Mouse (Mus musculus) cerebellum, adult 9-10 months (tissue): ENCODE measurements at regions not wholly inside any gene's neighbourhood (a gene's known extent, or its start where the extent isn't known, plus 50 kb on each side); places are given as distances from the start of the nearest gene placed in this dataset.
A peak's percentile ranks its signal among the peaks of the same experiment; 100 is the strongest.

Source experiments
- DNase-seq: peaks from one replicate; pipeline ENCODE4 v3.0.0; 2022

DNA sequence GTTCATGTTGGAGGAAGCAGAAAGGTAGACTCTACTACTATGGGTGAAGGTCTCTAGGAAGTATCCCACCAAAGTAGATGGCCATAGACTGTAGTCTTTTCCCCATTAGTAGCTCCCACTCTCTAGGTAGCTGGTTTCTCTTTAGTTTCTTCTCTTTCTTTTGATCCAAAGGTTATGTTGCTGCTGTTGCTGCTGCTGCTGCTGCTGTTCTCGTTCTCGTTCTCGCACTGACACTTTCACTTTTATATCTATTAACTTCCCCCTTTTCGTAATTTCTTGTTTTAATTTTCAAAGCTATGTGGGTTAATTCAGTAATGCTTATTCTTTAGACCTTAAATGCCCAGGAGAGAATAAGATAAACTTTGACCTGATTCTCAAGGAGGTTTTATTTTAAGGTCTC is 58.3 kb downstream of the Tmem100 start:
- no peak for DNase-seq

DNA sequence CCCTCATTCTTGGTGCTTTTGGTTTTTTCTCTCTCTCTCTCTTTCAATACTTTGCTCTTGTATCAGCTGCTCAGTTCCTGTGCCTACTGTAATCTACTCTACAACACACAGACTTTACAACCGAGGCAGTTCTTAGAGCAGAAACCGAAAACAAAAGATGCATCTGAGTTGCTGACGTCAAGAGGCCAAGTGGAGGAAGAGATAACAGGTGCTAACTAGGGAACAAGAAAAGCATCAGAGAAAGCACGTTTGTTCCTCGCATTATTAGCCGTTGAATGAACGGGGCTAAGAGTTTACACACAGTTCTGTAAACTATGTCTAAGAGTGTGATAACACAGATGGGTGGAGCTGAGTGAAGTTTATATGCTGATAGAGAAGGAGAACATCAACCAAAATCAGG is 63.9 kb downstream of the Tmem100 start:
- no peak for DNase-seq

DNA sequence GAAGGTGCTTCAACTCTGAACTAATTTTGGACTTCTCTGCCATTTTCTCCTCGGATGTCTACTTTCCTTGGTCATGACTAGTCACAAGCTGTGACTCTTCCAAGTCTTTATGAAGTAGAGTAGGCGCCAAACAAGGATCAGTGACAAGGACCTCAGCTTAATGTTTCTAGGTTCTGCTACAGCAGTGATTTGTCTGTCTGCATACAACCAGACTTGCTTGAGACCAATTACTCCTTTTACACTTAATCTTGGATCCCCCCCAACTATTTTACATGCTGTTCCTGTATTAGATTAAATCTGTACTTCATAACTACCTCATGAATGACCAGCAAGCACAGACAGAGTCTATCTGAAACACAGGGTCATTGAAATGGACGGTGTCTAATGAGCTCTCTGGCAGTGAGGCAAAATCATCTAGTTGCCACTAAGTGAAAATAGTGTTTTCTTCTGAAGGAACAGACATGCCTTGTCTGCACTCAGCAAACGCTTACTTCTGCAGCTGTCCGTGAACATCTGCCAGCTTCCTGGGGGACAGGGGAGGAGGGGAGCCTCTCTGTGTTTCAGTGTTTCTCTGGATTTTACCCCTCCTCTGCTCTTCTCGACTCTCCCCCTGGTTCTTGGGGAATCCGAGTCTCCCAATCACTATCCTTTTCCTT is 64.7 kb downstream of the Tmem100 start:
- DNase-seq, result no peak

DNA sequence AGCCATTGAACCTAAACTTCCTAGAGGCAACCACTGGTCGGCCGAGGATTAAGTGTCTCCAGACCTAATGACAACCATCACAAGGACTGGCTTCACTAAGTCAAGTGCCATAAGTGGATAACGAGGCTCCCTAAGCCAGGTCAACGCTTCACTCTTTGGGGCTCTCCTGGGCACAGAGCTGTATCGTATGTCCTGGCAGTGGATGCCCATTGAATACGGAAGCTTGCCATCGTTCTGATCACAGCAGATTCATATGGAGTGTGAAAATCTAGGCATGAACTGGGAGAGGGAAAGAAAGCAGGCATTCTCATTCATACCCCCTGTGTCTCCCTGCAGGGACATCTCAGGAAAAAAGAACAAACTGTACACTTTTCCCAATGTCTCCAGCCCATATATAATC is 68.3 kb downstream of the Tmem100 start:
- no peak for DNase-seq

DNA sequence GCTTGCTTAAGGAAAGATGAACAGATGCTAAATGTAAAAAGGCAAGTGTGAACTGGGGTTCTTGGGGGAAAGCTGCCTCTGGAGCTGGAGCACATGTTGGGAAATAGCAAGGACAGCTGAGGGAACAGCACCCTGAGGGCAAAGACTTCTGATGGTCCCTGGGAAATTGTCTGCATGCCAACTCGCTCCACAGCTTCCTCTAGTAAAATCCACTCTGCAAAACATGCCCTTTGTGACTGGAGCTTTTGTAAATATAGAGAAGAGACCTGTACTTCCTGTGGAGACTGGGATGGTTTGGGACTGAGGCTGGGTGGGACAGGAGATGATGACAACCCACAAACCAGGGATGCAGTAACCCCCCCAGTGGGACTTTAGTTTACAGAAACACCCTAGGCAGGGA is 69.0 kb downstream of the Tmem100 start:
- no peak for DNase-seq

DNA sequence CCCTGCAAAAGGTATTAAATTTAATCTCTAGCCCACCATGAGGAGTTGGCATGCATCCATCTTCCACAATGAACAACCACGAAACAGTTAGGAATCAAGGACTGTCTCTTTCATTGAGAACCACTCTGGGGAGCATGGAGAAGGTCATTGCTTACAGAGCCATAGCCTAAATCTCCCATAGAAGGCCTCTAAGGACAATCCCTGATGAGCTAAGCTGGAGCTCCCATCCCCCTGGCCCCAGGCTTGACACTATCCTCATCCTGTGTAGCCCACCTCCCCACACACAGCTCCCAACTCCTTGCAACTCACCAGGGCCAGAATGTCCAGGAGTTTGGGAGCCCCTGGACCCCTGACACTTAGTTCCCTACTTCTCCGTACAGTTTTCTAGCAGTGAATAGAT is 70.0 kb downstream of the Tmem100 start:
- no peak for DNase-seq

DNA sequence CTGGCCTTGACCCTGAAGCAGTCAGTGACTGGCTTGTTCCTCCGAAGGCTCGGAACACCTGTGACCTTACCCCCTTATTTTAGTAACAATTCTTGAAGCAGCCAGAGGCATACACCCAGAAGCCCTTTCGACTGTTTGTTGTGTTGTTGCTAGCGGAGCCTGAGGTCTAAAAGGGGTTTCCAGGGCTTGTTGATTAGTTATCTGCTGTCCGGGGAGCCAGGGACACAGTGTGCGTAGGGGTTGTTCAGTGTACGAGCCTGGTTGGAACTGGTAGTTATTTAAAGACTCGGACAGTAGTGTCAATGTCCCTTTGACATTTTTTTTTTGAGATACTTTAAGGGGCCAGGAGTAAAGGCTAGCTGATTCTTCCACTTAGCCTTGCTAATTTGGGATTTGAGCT is 71.1 kb downstream of the Tmem100 start:
- no peak for DNase-seq

DNA sequence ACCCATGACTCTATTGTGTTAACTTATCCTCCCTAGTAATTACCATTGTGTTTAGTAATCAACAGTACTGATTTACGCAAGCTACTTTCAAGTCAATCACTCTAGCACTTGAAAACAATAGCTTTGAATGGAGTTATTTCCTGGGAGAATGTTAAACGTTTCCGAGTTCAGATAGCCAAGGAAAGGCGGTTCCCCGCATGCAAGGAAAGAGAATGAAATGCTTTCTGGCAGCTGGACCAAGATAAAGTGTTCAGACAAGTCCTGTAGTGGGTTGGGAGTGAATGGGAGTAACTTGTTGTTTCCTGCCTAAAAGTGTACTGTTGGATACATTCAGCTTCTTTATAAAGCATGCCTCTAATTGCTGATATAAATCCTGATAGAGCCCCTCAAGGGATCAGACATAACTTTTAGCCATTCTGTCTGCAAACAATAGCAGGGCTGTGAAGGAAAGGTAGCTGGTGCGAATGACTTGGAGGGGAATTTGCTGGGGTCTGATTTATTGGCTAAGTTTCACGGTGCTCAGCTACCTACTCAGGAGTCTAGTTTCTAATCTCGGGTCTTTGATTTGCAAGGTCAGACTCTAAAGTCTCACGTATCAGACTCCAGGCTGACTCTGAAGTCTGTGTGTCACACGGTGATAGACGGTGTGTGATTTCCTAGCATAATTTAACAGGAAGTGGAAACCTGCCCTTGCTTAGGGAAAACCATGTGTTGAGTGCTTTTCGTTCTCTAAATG is 76.1 kb downstream of the Tmem100 start:
- DNase-seq, result no peak

DNA sequence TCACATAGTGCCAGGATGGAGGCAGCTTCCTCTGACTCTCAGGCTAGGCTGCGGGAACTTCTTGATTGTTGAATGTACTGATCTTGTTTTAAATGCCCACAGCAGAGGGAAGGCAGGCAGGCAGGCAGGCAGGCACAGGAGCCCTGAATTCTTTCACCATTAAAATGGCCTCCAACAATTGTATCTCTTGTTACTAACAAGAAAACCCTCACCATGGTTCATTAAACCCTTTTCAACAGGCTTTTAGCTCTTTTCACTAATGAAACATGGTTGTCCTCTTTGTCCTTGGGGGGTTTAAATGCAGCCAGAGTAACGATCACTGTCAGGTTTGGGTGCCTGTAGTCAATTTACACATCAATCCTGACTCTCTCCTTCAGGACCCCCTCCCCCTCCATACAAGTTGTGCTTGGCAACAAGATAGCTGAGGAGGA is 77.8 kb upstream of the Gm45716 start:
- no peak for DNase-seq

DNA sequence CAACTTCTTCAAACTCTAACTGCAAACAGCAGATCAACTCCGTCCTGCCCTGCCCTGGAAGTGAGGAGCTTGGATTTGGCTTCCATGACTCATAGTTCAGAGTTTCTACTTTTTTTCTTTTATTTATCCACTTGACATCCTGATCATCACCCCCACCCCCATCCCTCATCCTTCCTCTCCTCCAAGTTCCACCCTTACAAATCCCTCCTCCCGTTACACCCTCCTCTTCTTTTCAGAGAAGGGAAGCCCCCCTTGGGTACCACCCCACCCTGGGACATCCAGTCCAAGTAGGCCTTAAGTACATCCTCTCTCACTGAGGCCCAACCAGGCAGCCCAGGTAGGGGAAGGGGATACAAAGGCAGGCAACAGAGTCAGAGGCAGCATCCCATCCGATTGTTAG is 77.3 kb upstream of the Gm45716 start:
- DNase-seq, result no peak

DNA sequence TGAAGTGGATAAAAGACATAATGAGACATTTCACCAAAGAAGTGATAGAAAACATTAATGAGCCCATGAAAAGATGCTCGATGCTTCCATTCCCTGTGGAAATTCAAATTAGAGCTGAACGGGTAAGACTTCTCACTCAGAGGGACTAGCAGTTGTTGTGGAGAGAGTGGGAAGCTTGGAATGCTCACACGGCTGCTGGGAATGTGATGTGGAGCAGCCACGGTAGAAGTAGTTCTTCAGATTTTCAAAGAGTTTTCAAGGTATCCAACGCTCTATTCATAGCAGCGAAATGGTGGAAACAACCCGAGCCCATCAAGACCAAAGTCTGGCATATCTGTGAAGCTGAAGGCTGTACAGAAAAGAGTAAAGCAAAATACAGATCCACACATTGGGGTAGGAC is 75.3 kb upstream of the Gm45716 start:
- DNase-seq, result no peak

DNA sequence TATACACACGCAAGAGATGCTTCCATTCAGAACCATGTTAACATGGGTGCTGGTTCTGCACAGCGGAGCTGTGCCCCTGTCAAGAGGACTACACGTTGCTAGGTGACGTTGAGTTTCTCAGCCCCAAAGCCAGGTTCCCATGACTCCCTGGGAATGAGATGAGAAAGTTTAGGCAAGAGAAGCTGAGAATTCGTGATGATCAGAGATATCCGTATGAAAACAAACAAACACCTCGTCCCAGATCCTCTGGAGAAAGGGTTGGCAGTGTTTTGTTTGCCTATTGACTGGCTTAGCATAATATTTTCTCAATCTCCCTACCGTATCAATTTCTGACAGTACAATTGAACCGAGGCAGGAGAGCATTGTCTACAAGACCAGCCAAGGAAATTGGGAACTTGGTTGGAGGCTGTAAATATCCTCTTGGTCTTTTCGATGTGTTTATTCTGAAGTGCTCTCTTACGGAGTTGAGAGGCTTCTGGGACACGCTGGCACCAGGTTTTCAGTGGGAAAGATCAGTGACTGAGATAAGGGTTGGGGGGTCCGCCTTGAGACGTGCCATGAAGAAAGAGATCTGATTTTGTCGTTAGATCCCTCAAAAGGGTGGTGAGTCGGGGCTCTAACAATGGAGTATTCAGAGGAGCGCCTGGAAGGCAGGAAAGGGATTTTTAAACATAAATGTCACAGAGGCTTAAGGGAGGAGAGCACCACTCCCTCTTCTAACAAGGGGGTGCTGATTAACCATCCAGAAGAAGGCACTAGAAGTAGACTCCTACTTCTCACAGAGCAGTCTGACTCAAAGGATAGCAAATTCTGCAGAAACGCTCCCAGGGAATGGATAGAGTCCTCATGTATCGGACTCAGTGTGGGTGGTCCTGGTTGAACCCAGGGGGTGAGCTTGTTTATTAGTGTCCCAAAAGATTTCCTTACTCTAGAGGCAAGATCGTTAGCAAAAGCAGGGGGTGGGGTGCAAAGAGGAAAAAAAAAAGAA is 70.5 kb upstream of the Gm45716 start:
- DNase-seq, result no peak

DNA sequence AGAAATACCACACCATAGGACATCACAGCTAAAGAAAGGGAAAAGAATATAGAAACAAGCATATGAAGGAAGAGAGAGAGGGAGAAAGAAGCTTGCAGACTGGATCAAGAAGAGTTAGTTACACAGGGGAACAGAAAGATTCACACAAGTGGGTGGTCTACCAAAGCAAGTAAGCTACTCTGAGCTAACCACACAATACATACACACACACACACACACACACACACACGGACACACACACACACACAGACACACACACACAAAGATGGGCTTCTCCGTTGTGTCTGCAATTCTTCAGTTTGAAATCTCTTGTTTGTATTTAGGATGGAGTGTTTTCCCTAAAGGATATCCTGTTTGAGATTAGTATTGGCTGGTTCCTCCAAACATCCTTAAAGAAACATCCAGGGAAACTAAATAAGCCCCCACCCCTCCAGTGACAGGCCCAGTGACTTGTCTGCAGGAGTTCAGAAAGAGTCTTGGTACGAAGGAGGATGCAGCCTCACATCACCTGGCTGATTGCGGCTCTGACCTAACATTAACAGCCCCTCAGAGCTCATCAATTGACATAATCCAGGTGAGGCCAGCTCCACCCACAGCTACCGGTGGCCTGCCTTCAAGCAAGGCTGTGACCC is 69.7 kb upstream of the Gm45716 start:
- no peak for DNase-seq

DNA sequence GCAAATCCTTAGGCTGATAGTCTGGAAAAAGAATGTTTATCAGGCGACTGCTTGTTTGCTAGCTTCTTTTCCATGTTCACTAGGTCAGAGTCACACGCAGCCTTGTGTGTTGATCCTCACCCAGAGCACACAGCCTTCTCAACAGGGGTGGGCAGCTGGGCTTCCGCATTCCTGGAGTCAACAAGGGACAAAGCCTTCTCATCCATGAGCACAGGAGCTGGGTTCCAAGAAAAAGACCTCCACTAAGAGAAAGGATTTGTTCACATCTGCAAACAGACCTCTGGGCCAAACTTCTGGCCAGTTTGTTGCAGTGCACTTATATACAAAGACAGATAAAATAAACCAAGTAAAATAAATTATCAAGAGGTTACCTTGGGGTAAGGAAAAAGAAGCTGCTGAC is 65.6 kb upstream of the Gm45716 start:
- DNase-seq, result no peak

DNA sequence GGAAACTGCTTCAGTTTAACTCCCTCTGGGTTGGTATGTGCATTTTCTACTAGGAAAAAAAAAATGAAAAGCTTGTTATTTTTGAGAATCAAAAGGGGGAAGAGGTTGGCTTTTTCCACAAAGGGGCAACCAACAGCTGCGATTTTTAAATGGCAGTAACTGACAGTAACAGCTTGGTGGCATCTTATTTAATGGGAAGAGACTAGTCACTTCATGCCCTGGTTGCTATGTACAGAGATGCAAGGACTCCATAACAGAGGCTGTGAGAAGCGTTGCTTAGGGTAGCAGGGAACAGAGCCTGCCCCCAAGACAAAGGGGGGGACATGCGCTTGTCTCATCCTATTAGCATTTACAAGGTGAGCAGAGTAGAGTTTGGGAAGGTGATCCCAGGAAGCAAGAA is 64.8 kb upstream of the Gm45716 start:
- DNase-seq, result no peak

DNA sequence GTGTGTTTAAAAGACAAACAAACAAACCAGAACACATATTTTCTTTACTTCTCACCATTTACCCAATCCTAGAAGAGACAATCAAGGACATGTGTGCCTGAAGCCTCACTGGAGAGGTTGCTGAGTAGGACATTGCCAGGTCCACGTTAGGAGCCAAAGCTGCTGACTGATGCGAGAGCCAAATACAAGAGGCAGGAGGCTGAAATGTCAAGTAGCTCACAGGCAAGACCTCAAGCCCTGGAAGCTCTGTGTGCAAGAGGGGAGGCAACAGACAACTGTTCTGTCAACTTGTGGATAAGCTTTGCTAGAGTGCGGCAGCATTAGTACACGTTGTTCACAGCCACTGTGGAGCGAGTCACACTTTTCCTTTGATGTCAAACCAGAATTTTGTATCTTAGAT is 63.6 kb upstream of the Gm45716 start:
- no peak for DNase-seq

DNA sequence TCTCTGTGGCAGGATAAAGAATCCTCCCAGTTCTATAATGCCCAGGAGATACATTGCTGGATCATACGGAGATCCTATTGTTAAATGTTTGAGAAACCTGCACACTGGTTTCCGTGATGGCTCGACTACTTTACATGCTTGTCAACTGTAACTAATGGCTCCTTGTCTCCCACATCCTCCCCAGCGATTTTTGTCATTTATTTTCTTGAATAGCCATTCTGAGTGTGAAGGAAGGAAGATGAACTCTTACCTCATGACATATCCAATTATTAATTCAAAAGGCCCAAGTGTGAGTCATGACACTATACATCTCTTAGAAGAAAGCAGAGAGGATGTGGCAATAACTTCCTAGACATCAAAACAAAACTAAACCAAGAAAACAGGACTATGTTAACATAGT is 61.2 kb upstream of the Gm45716 start:
- no peak for DNase-seq

DNA sequence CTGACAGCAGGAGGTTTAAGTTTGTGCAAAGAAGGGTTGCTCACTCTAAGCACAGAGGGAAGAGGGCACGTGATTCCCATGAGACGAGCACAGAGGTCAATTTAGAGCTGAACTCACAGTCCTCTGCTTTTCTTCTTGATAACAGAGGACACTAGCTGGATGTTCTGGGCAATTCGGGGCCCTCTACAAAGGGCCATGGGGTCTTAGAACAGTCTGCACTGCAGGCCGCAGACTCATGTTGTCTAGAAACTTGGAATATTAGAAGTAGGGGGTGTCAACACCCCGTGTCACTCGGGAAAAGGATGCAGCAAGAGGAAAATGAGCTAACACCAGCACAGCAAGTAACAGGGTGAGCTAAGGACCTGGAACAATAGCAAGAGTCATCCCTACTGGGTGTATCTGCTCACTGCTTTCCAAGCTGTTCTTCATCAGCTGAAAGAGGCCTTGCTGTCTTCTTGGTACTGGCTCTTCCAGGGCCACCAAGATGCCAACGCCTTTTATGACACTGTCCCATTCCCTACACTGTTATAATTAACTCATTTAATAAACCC is 58.5 kb upstream of the Gm45716 start:
- no peak for DNase-seq

DNA sequence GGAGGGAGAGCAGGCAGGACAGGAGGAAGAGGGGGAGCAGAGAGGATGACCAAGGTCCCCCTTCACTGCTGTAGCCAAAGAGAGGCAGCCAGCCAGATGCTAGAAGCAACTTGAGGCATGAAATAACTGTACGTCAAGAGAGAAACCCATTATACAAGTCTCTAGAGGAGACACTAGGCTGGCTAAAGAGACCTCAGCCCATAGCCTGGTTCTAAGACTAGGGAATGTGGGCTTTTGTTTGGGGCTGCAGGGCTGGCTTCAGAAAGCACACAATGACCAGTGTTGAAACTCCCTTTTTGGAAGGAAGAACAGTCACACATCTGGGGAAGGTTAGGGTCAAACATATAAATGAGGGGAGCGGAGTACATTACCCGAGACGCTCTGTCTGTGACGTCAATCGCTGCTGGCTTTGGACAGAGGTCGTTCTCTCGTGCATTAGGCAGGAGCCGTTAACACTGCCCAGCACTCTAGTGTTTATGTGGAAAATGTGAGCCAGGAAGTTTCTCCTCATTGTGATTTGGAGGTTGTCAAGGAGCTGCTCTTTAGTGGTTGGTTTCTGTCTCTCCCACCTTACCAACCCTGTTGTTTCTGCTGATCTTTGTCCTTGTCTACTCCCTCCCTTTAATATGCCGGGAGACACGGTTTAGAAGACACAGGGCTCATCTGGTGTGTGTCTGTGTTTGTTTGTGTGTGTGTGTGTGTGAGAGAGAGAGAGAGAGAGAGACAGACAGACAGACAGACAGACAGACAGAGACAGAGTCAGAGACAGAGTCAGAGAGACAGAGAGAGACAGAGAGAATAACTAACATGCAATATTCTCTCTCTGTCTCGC is 57.5 kb upstream of the Gm45716 start:
- DNase-seq, result no peak

DNA sequence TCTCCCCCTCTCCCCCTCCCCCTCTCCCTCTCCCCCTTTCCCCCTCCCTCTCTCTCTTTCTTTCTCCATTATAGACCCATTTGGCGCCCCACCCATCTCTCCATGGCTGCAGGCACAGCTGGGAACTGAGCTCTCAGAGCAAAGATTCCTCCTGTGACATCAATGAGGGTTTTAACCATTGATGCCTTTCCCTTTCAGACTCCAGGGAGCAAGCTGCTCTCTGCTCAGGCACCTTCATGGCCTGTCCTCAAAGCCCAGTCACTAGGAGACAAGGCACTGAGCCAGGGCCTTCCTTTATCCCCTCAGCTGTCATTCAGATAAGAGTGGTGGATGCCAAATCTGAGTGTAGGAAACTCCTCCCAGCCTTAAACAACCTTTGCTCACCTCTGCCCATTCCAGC is 56.8 kb upstream of the Gm45716 start:
- peak; percentile 3 for DNase-seq

DNA sequence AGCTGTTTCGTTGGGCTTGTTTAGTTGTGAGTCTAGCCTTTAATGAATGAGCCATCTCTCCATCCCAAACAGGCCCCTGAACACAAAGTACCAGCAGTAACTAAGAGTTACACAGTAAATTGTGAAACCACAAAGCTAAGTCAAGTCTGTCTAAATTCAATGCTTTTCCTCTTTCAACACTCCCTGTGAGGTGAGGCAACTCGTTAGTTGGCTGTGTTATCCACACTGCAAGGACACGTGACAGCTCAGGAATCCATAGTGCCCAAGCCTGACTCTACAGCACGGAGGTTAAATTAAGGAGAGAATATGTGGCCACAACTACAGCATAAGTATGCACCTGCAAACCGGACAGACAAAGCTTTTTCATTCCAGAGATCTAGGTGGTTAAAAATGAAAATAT is 54.9 kb upstream of the Gm45716 start:
- no peak for DNase-seq

DNA sequence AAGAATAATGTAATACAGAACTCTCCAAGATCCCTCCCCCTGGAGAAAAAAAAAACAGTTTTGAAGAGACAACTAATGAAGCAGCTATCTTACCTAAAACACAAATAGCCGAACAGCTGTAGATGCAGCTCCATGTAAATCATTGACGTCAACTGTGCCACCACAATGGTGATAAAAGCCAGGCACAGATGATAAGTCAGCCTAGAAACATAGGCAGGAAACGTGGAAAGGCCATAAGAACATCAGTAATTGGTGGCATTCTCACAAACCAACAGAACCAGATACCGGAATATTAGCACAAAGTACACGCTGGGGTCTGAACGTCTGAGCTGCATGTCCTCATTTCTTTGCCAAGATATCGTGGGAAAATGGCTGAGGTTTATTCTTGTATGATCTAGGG is 51.2 kb upstream of the Gm45716 start:
- no peak for DNase-seq
